Mouse (Mus musculus) 3134 (cell line): Measurements from ENCODE around the gene Nutf2-ps1.
"Not testable (repeated sequence)": the region's sequence is repeated elsewhere in the genome, so short reads cannot be mapped to it uniquely, and the experiment has no call there.

ENCODE experiments used
- DNase-seq: peaks from one replicate; pipeline ENCODE4 v3.0.0-alpha.2; 2011; ENCODE audit warnings: low spot score; ENCODE audit not compliant: insufficient read length; ENCODE audit errors: extremely low read depth

Nutf2-ps1 gene

GRCm38 (mm10) chr19:53588968-53589367 is at the start of gene Nutf2-ps1:
Gene Nutf2-ps1, minus strand, starts transcription at chr19:53589068.
- not testable (repeated sequence) for DNase-seq

DNA sequence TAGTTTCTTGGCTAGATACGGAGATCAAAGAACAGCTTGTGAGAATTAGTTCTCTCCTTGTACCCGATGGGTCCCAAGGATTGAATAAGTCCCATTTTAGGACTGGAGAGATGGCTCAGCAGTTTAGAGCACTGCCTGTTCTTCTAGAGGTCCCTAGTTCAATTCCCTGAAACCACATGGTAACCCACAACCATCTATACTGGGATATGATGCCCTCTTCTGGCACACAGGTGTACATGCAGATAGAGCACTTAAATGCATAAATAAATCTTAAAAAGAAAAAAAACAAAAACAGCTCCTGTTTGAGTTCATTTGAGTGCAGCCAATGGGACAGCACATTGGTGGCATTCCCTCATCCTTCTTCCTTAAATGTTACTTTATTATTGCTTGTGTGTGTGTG is 49.2 kb upstream of the Nutf2-ps1 start:
- DNase-seq, result no peak

GRCm38 (mm10) chr19:53621681-53622080 is 32.8 kb upstream of the Nutf2-ps1 start:
- no peak for DNase-seq

- DNase-seq, result no peak
Observed at GRCm38 (mm10) chr19:53608921-53609320, 20.1 kb upstream of the Nutf2-ps1 start.

DNA sequence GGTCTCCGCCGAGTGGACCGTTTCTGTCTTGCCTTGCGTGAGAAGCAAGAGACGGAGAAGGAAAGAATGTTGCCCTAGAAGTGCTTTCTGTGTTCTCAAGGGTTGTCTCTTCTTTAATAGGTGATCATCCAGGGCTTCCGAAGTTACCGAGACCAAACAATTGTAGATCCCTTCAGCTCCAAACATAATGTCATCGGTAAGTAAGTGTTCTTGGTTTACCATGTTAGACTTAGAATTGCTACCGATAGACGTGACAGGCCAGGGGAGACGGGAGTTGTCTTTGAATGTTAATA is 12.4 kb upstream of the Nutf2-ps1 start:
- no peak for DNase-seq

GRCm38 (mm10) chr19:53600549-53601362 is 11.9 kb upstream of the Nutf2-ps1 start:
- DNase-seq, result peak; percentile 64

GRCm38 (mm10) chr19:53599757-53600539 is 11.1 kb upstream of the Nutf2-ps1 start, which contains the start of gene Smc3:
Gene Smc3, plus strand, starts transcription at chr19:53600398.
- DNase-seq, result peak; percentile 99

DNA sequence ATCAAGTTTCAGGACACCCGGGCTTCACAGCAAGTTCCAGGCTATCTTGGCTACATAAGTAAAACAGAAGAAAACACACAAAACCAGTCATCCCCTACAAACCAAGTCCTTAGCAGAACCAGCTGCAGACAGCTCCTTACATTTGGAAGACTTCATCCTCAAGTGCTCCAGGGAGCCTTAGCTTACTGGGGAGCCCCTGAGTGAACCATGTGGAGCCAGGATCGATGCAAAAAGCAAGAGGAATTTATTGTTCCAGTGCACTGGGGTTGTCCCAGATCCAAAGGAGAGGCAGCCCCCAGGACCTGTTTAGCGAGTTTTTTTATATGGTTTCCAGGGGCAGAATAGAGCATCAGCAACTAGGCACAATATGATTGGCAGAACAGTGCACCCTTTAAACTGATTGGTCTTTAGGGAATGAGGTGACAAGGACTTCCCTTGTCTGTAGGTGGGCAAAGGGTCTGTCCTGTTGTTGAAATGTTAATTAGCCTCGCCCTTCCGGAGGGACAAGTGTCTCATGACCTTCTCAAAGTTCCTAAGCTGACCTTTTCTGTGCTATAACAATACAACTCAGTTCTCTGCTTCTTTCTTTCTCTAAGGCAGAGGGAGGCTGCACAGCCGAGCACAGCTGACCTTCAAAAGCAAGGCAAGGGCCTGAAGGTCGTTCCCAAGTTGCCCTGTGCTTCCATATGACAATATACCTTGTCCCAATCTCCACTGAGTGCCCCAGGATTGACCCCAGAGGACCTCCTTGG is 8.0 kb upstream of the Nutf2-ps1 start:
- DNase-seq, result no peak

- DNase-seq, result not testable (repeated sequence)
Observed at GRCm38 (mm10) chr19:53587686-53588085, 1.2 kb downstream of the Nutf2-ps1 start.

GRCm38 (mm10) chr19:53580271-53580670 is 8.6 kb downstream of the Nutf2-ps1 start:
- DNase-seq, result not testable (repeated sequence)

DNA sequence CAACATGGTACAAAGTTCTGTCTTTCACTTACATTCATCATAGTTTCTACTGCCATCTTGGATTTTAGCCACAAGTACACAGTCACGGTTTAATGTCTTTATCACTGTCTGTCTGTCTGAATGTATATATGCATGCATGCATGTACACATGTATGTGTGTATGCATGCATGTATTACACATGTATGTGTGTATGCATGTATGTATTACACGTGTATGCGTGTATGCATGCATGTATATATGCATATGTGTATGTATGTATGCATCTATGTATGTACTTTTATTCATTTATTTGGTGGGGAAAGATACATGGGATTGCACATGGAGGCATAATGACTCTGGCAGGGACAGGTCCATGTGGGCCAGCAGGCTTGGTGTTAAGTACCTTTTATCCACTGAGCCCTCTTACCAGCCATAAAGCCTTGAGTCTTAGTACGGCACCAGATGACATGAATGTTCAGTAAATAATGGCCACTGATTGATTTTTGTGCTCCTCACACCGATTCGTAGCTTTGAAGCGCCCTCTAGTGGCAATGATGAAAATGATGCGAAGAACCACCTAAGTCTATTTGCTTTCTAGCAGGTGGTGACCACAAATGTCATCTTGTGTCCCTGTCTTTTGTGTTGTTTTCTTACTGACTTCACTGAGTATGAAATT is 10.1 kb downstream of the Nutf2-ps1 start:
- peak; percentile 25 for DNase-seq

GRCm38 (mm10) chr19:53577025-53577800 is 11.7 kb downstream of the Nutf2-ps1 start:
- DNase-seq, result no peak

GRCm38 (mm10) chr19:53576061-53576460 is 12.8 kb downstream of the Nutf2-ps1 start:
- DNase-seq, result no peak

DNA sequence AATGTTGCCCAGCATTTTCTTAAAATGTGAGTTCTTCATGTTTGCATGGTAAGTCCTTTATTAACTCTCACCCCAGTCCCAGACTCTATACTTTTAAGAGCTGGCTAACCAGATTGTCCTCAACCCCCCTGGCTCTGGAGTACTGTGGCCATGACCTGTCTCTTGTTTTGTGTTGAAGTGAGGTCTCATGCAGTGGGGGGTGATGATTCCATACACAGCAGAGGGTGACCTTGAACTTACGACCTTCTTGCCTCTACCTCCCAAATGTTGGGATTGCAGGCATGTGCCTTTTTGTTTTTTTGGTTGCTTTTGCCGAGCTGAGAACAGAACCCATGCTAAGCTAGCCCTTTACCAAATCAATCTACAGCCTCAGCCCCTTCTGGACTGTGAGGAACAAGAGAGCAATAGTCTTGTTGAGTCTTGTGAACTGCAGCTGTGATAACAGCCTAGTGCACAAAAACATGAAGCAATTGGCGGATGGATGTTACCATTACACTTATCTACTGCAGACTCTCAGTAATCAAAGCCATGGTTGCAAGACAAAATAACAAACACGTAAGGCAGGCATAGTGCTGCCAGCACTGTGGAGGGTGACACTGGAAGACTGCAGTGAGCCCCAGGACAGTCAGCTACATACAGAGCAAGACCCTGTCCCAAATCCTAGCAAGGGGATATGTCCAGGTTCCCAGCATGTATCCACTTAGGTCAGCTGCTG is 13.4 kb downstream of the Nutf2-ps1 start:
- DNase-seq, result no peak

DNA sequence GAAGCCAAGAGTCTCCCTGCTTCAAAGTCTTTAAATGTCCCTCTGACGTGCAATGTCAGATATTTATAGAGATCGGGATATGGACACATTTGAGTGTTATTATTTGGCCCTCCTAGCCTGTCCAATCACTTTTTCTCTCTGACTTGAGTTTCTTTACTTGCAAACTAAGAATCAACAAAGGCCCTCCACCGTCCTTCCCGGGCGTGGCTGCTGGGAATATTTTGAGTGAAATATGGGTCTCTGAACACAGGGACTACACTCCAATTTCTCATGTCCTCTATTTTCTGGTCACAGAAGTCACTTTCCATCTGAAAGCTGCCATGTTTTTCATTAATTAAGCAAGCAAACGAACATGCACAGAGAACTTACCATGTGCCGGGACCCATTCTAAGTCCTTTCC is 14.3 kb downstream of the Nutf2-ps1 start:
- no peak for DNase-seq

- DNase-seq, result no peak
Observed at GRCm38 (mm10) chr19:53574131-53574530, 14.7 kb downstream of the Nutf2-ps1 start.

GRCm38 (mm10) chr19:53573151-53573550 is 15.7 kb downstream of the Nutf2-ps1 start:
- DNase-seq, result no peak

DNA sequence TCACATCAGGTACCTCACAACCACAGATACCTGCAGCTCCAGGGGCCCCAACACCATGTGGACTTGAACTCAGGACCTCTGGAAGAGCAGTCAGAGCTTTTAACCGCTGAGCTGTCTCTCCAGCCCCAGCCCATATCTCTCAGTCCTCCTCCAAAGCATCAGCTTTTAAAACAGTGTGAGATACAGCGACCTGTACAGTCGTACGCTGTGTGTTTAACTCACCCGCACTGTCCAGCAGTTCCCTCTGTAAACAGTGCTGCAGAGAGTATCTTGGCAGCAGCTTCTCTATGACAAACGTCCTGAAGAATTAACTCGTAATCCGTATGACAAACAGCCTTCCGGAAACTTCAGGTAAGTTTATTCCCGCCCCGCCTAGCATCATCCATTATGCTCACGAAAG is 16.3 kb downstream of the Nutf2-ps1 start:
- DNase-seq, result no peak
